Mouse (Mus musculus) testis, adult 2 months (tissue): Measurements from ENCODE around the gene Fbxo22. TPM values are rescaled to one million over a fixed set of nuclear protein-coding genes. Genes with fewer than 3 reads are reported as not detected.

ENCODE experiments used
- H3K27ac ChIP-seq: fragments of 200-500 bp; 2 replicates; pipeline ENCODE4 v1.5.1; 2012; ENCODE audit warnings: low read depth, low read length; ENCODE audit not compliant: control insufficient read depth, insufficient read depth
- H3K27me3 ChIP-seq: fragments of 200-500 bp; 2 replicates; pipeline ENCODE4 v1.6.1; 2012; ENCODE audit warnings: mild to moderate bottlenecking, low read length, moderate library complexity; ENCODE audit not compliant: control insufficient read depth, insufficient read depth
- H3K36me3 ChIP-seq: fragments of 200-500 bp; 2 replicates; pipeline ENCODE4 v1.6.1; 2012; ENCODE audit warnings: mild to moderate bottlenecking, low read length; ENCODE audit not compliant: control insufficient read depth, insufficient read depth
- H3K4me1 ChIP-seq: fragments of 200-500 bp; 2 replicates; pipeline ENCODE4 v1.6.1; 2012; ENCODE audit warnings: low read length; ENCODE audit not compliant: control insufficient read depth, insufficient read depth
- H3K4me3 ChIP-seq: fragments of 200-500 bp; 2 replicates; pipeline ENCODE4 v1.5.1; 2012; ENCODE audit warnings: low read depth, mild to moderate bottlenecking, low read length, moderate library complexity, mixed read lengths; ENCODE audit not compliant: control insufficient read depth
- CTCF ChIP-seq: fragments of 200-500 bp; IDR thresholded peaks from 2 replicates; pipeline ENCODE4 v1.5.1; 2012; ENCODE audit warnings: low read depth, mild to moderate bottlenecking, inconsistent platforms, low read length, moderate library complexity; ENCODE audit not compliant: control insufficient read depth, insufficient read depth, insufficient replicate concordance
- POLR2A ChIP-seq: fragments of 200-500 bp; IDR thresholded peaks from 2 replicates; pipeline ENCODE4 v1.6.1; 2012; ENCODE audit warnings: low read depth, mild to moderate bottlenecking, inconsistent platforms, low read length, moderate library complexity; ENCODE audit not compliant: control insufficient read depth
- polyA plus RNA-seq: library from polyadenylated mRNA; depleted of rRNA; stranded (reverse); fragments of >200 nt; gene quantifications from 2 replicates; pipeline ENCODE4 v1.2.3, GENCODE M21; 2012

The Fbxo22 gene
- polyA plus RNA-seq, 1 experiment, result 6.2 TPM

DNA sequence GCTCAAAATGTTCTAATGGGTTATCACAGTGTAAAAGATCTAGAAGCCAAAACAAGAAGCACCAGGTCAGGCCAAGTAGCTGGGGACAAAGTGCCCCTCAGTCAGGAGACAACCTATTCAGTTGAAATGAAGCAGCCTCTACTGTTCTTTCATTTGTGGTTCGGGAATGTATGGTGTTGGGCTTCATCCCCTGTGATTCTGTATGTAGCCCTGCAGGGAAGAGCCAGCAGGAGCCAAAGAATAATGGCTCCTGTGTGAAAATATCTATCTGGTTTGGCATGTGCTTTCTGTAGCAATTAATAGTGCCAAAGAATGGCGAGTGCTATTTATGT lies 301 bp upstream of the Fbxo22 start:
- TF ChIP-seq CTCF (no peak), POLR2A (no peak)
- H3K4me3 ChIP-seq, result peak overlapping the region; percentile 97
- H3K27ac ChIP-seq, result peak overlapping the region; percentile 73

GRCm38 (mm10) chr9:55211611-55212010 lies 2.9 kb downstream of the Fbxo22 start:
- H3K4me1 ChIP-seq, result peaks cover 5% of the 10 kb centered on the region; the same call in 1 of the 2 replicates
- H3K36me3 ChIP-seq, result peaks cover 2% of the 10 kb centered on the region; the same call in 1 of the 2 replicates
- TF ChIP-seq CTCF (no peak), POLR2A (no peak)
- H3K27me3 ChIP-seq, result no peaks in the 10 kb centered on the region
- H3K4me3 ChIP-seq, result no peak overlapping the region
- no peak overlapping the region for H3K27ac ChIP-seq

More for the DNA sequence above, 301 bp upstream of the Fbxo22 start:
- peaks cover 5% of the 10 kb centered on the region; the same call in 1 of the 2 replicates for H3K4me1 ChIP-seq
- no peaks in the 10 kb centered on the region; the same call in 1 of the 2 replicates for H3K36me3 ChIP-seq
- no peaks in the 10 kb centered on the region for H3K27me3 ChIP-seq

- H3K27ac ChIP-seq, result no peak overlapping the region
- peaks cover 3% of the 10 kb centered on the region; the same call in 1 of the 2 replicates for H3K4me1 ChIP-seq
- TF ChIP-seq POLR2A (no peak), CTCF (no peak)
- peaks cover 6% of the 10 kb centered on the region; the same call in 1 of the 2 replicates for H3K36me3 ChIP-seq
- no peak overlapping the region for H3K4me3 ChIP-seq
- H3K27me3 ChIP-seq, result no peaks in the 10 kb centered on the region
Measured at GRCm38 (mm10) chr9:55213396-55213795, 4.7 kb downstream of the Fbxo22 start.

DNA sequence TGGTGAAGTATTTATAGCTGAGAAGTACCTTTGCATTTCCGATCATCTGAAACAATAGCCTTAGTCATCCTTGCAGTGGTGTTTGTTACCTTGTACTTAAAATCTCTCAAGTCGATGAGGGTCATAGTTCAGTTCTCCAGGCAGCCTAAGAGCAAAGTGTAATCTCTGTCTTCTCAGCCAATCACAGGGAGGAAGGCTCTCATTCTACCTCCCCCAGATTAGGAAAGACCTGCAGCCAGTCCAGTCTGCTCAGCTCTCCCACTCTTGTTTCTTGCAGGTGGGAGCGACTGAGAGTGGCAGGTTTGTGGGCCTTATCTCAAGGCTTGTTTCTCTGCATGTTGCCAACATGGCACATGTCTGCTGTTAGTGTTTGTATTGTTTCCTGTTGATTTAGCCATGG lies 6.3 kb downstream of the Fbxo22 start:
- no peak overlapping the region for H3K27ac ChIP-seq
- no peaks in the 10 kb centered on the region for H3K27me3 ChIP-seq
- peaks cover 6% of the 10 kb centered on the region; the same call in 1 of the 2 replicates for H3K36me3 ChIP-seq
- H3K4me1 ChIP-seq, result no peaks in the 10 kb centered on the region
- no peak overlapping the region for H3K4me3 ChIP-seq
- TF ChIP-seq POLR2A, result no peak
- TF ChIP-seq CTCF, result no peak

DNA sequence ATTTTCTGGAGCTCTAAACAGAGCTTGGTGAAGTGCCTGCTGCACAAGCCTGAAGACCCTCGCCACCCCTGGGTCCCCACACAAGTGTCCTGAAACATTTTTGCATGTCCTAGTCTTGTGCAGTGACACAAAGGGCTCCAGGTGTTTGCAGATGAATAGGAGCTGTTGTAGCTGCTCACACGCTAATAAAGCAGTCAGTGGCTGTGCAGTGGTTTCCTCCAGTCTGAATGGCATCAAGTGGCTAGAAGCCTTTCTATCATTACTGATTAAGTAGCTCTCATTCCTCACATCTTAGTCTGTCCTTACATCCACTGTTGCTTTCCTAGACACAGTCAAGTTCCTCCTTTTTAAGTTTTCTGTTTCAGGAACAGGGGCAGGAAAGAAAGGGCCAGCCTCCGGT lies 6.9 kb downstream of the Fbxo22 start:
- Histone ChIP-seq H3K27me3 (no peaks in the 10 kb centered on the region), H3K27ac (no peak overlapping the region), H3K4me1 (no peaks in the 10 kb centered on the region), H3K36me3 (peaks cover 6% of the 10 kb centered on the region), H3K4me3 (no peak overlapping the region)
- TF ChIP-seq POLR2A, result no peak
- no peak for TF ChIP-seq CTCF

DNA sequence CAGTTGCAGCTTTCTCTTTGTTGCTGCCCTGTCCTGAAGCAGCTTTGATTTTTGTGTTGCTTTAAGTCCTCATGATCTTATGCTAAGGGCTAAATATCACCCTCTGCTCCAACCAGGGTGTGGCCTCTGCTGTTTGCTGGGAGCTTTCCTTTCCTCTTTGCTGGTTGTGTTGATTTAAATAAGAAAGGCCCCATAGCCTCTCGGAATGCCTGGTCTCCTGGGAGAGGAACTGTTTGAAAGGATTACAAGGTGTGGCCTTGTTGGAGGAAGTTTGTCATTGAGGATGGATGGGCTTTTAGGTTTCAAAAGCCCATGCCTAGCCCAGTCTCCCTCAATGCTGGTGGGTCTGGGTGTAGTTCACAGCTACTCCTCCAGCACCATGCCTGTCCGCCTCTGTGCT lies 7.4 kb downstream of the Fbxo22 start:
- no peaks in the 10 kb centered on the region for H3K4me1 ChIP-seq
- H3K27me3 ChIP-seq, result no peaks in the 10 kb centered on the region
- H3K27ac ChIP-seq, result no peak overlapping the region
- H3K4me3 ChIP-seq, result no peak overlapping the region
- TF ChIP-seq CTCF (no peak), POLR2A (no peak)
- peaks cover 6% of the 10 kb centered on the region for H3K36me3 ChIP-seq

- H3K4me3 ChIP-seq, result no peak overlapping the region
- H3K27me3 ChIP-seq, result no peaks in the 10 kb centered on the region
- no peak for TF ChIP-seq CTCF
- no peak for TF ChIP-seq POLR2A
- H3K27ac ChIP-seq, result no peak overlapping the region
- no peaks in the 10 kb centered on the region for H3K4me1 ChIP-seq
- H3K36me3 ChIP-seq, result peaks cover 6% of the 10 kb centered on the region
Measured at GRCm38 (mm10) chr9:55217381-55217780, 8.7 kb downstream of the Fbxo22 start.

- no peaks in the 10 kb centered on the region for H3K4me1 ChIP-seq
- no peak overlapping the region for H3K4me3 ChIP-seq
- no peak for TF ChIP-seq CTCF
- TF ChIP-seq POLR2A, result no peak
- H3K27me3 ChIP-seq, result no peaks in the 10 kb centered on the region
- no peaks in the 10 kb centered on the region; the same call in 1 of the 2 replicates for H3K36me3 ChIP-seq
- H3K27ac ChIP-seq, result no peak overlapping the region
Measured at GRCm38 (mm10) chr9:55225165-55225737, 16.5 kb downstream of the Fbxo22 start.
